Comparison of ENCODE assay signal across 30 mouse cellular contexts in the genomic region with DNA sequence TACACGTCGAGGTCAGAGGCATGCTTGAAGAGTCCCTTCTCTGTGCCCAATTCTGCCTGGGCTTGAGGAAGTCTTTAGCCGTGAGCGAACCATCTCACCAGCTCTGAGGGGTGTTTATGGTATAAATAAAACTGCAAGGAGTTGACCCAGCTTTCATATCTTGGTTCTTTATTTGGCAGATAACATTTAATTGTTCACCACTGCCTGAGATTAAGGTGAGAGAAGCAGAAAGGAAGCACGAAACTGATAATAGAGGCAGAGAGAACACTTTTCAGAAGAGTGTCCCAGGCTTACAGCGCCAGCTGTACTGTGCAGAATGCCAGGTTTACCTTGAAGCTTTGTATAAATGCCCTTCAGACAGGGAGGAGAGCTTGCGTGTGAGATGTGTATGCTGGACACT.
"Had no signal": no experiment of that assay in that cellular context is flagged by ENCODE, and none has a peak within 500 bp of the region (broad histone marks: within the 10 kb centered on the region; RNA-seq: fewer than 3 reads in every experiment).

No protein-coding gene starts in this region.

- DNase-seq: heart, postnatal 10 days; heart, postnatal 36 days; heart, postnatal 4 days; kidney, adult 11 months; kidney, adult 18-20 months; kidney, adult 2 months; kidney, adult 8-10 months; kidney, adult 9 months; kidney, postnatal 10 days; kidney, postnatal 14 days; kidney, postnatal 25 days; kidney, postnatal 36 days; kidney, postnatal 4 days; layer of hippocampus, adult 9-11 months; layer of hippocampus, postnatal 36 days had no signal

- H3K9ac ChIP-seq: heart, embryonic 12.5 days; heart, embryonic 13.5 days; heart, embryonic 15.5 days; hindbrain, embryonic 13.5 days; hindbrain, embryonic 14.5 days; hindbrain, embryonic 15.5 days; intestine, embryonic 15.5 days; kidney, embryonic 15.5 days had no signal

- H3K9me3 ChIP-seq: heart, embryonic 10.5 days; heart, embryonic 12.5 days; heart, embryonic 13.5 days; heart, embryonic 15.5 days; hindbrain, embryonic 10.5 days; hindbrain, embryonic 12.5 days; hindbrain, embryonic 13.5 days; hindbrain, embryonic 15.5 days; intestine, embryonic 15.5 days; kidney, embryonic 15.5 days had no signal

- H3K4me3 ChIP-seq: heart, embryonic 10.5 days; heart, embryonic 12.5 days; heart, embryonic 13.5 days; heart, embryonic 15.5 days; hindbrain, embryonic 10.5 days; hindbrain, embryonic 12.5 days; hindbrain, embryonic 13.5 days; hindbrain, embryonic 15.5 days; intestine, embryonic 15.5 days; kidney, embryonic 15.5 days; layer of hippocampus, adult 2 months; left cerebral cortex, adult 2 months had no signal

- H3K27ac ChIP-seq: heart, embryonic 10.5 days; heart, embryonic 13.5 days; heart, embryonic 15.5 days; hindbrain, embryonic 10.5 days; hindbrain, embryonic 12.5 days; hindbrain, embryonic 13.5 days; hindbrain, embryonic 14.5 days; hindbrain, embryonic 15.5 days; hindbrain, postnatal 0 days; intestine, embryonic 15.5 days; kidney, embryonic 15.5 days; kidney, postnatal 0 days; layer of hippocampus, adult 2 months; left cerebral cortex, adult 2 months had no signal

- H3K4me1 ChIP-seq: heart, embryonic 10.5 days; hindbrain, embryonic 10.5 days; hindbrain, embryonic 12.5 days; hindbrain, embryonic 13.5 days; hindbrain, embryonic 15.5 days; intestine, embryonic 15.5 days; kidney, embryonic 15.5 days had no signal

- H3K27me3 ChIP-seq: heart, embryonic 12.5 days; heart, embryonic 13.5 days; heart, embryonic 15.5 days; hindbrain, embryonic 12.5 days; hindbrain, embryonic 13.5 days; hindbrain, embryonic 15.5 days; intestine, embryonic 15.5 days; kidney, embryonic 15.5 days had no signal

- H3K36me3 ChIP-seq: intestine, embryonic 15.5 days had no signal
